Mouse (Mus musculus): ENCODE measurements around the gene Olfr286. TPM values are rescaled to one million over a fixed set of nuclear protein-coding genes. Genes with fewer than 3 reads are reported as not detected.

Olfr286 gene
- polyA plus RNA-seq (2012; rRNA removed) (not detected in 2 replicates), polyA plus RNA-seq (2014; fragmentation: Nextera tagmentation; extraction: Ambion mirVana) (not detected in 2 replicates)

DNA sequence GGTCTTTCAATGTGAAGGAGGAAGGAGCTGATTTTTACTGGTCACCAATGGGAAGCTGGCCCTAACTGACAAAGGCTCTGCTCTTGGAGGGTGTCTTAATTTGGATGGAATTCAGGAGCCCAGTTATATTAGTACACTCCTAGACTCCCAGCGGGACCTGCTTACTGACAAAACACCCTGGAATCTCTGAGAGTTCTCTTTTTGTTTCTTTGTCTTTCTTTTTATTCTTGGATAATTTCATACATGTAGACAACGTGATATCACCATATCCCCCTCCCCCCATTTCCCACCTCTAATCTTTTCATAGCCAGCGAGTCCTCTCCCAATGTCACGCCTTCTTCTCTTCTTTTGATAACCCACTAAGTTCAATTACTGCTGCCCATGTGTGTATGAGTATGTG, at the start of gene Olfr286:
Gene Olfr286, minus strand, starts transcription at position 101 of the 400 bp plus-strand sequence.
- Histone ChIP-seq H3K9me3 (ENCODE audit: control insufficient read depth, low read length) (no peaks in the 10 kb centered on the region), H3K27ac (replicated peaks; ENCODE audit: low read depth, low read length) (no peak within 1 kb of the TSS), H3K4me2 (replicated peaks; ENCODE audit: low read depth, low read length, severe bottlenecking) (no peak within 1 kb of the TSS), H3K4me3 (replicated peaks; ENCODE audit: low read length) (no peak within 1 kb of the TSS), H3K4me1 (ENCODE audit: control insufficient read depth, insufficient read depth, low read length) (no peaks in the 10 kb centered on the region), H3K9ac (ENCODE audit: low read depth, low read length, severe bottlenecking) (no peak within 1 kb of the TSS), H3K27me3 (ENCODE audit: control insufficient read depth, insufficient read depth, low read length) (no peaks in the 10 kb centered on the region), H3K36me3 (ENCODE audit: control insufficient read depth, insufficient read depth, low read length) (no peaks in the 10 kb centered on the region)
- ATAC-seq (ENCODE audit: low FRiP score, low read depth) (no peak), DNase-seq (ENCODE audit: low spot score) (no peak)
- no peak for TF ChIP-seq POLR2A (IDR thresholded peaks at IDR 0.05; ENCODE audit: borderline replicate concordance, extremely low read depth, insufficient read depth, insufficient read length)
- 85% methylated on average over 4 of the region's 4 CpGs for WGBS

DNA sequence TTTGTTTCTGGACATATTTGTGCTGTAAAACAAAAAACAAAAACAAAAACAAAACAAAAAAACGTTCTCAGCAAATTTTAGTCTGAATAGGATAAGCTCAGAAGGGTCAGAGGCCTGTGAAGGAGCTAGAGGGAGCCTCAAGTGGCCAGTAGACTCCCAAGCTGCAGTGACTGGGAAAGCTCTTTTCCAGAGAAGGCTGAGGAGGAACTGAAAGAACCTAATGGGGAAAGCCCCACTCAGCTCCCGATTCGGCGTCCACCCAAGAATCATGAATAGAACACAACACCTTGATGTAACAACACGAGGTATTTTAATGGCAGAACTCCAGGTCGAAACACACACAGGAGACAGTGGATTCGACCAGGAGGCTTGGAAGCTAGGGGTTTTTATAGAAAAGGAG, 23.5 kb upstream of the Olfr286 start:
- Histone ChIP-seq H3K4me1 (ENCODE audit: control insufficient read depth, insufficient read depth, low read length) (no peaks in the 10 kb centered on the region), H3K4me2 (replicated peaks; ENCODE audit: low read depth, low read length, severe bottlenecking) (no peak overlapping the region), H3K4me3 (replicated peaks; ENCODE audit: low read length) (no peak overlapping the region), H3K36me3 (ENCODE audit: control insufficient read depth, insufficient read depth, low read length) (no peaks in the 10 kb centered on the region), H3K27ac (replicated peaks; ENCODE audit: low read depth, low read length) (no peak overlapping the region), H3K9ac (ENCODE audit: low read depth, low read length, severe bottlenecking) (no peak overlapping the region), H3K27me3 (ENCODE audit: control insufficient read depth, insufficient read depth, low read length) (no peaks in the 10 kb centered on the region), H3K9me3 (ENCODE audit: control insufficient read depth, low read length) (no peaks in the 10 kb centered on the region)
- no peak for ATAC-seq (ENCODE audit: low FRiP score, low read depth)
- no peak for TF ChIP-seq POLR2A (IDR thresholded peaks at IDR 0.05; ENCODE audit: borderline replicate concordance, extremely low read depth, insufficient read depth, insufficient read length)
- no peak for DNase-seq (ENCODE audit: low spot score)
- 84% methylated on average over 7 of the region's 7 CpGs for WGBS

- DNase-seq (ENCODE audit: low spot score) (no peak), ATAC-seq (ENCODE audit: low FRiP score, low read depth) (no peak)
- Histone ChIP-seq H3K27ac (replicated peaks; ENCODE audit: low read depth, low read length) (no peak within 1 kb of the TSS), H3K27me3 (ENCODE audit: control insufficient read depth, insufficient read depth, low read length) (no peaks in the 10 kb centered on the region), H3K9me3 (ENCODE audit: control insufficient read depth, low read length) (no peaks in the 10 kb centered on the region), H3K36me3 (ENCODE audit: control insufficient read depth, insufficient read depth, low read length) (no peaks in the 10 kb centered on the region), H3K4me1 (ENCODE audit: control insufficient read depth, insufficient read depth, low read length) (no peaks in the 10 kb centered on the region), H3K4me3 (replicated peaks; ENCODE audit: low read length) (no peak within 1 kb of the TSS), H3K4me2 (replicated peaks; ENCODE audit: low read depth, low read length, severe bottlenecking) (no peak within 1 kb of the TSS), H3K9ac (ENCODE audit: low read depth, low read length, severe bottlenecking) (no peak within 1 kb of the TSS)
- WGBS, result 79% methylated on average over 8 of the region's 8 CpGs
- no peak for TF ChIP-seq POLR2A (IDR thresholded peaks at IDR 0.05; ENCODE audit: borderline replicate concordance, extremely low read depth, insufficient read depth, insufficient read length)
These were observed 22.9 kb upstream of the Olfr286 start, which contains the start of gene H1fnt for GRCm38 (mm10) chr15:98257193-98257592. TSS of gene H1fnt (minus strand) at chr15:98257293.

GRCm38 (mm10) chr15:98256271-98256670, 22.0 kb upstream of the Olfr286 start:
- no peak for TF ChIP-seq POLR2A (IDR thresholded peaks at IDR 0.05; ENCODE audit: borderline replicate concordance, extremely low read depth, insufficient read depth, insufficient read length)
- H3K4me1 ChIP-seq (ENCODE audit: control insufficient read depth, insufficient read depth, low read length), result no peaks in the 10 kb centered on the region
- WGBS, result 97% methylated on average over 13 of the region's 13 CpGs
- H3K27me3 ChIP-seq (ENCODE audit: control insufficient read depth, insufficient read depth, low read length), result no peaks in the 10 kb centered on the region
- H3K4me3 ChIP-seq (replicated peaks; ENCODE audit: low read length), result no peak overlapping the region
- no peak for DNase-seq (ENCODE audit: low spot score)
- H3K9me3 ChIP-seq (ENCODE audit: control insufficient read depth, low read length), result no peaks in the 10 kb centered on the region
- H3K4me2 ChIP-seq (replicated peaks; ENCODE audit: low read depth, low read length, severe bottlenecking), result no peak overlapping the region
- H3K36me3 ChIP-seq (ENCODE audit: control insufficient read depth, insufficient read depth, low read length), result no peaks in the 10 kb centered on the region
- ATAC-seq (ENCODE audit: low FRiP score, low read depth), result no peak
- no peak overlapping the region for H3K27ac ChIP-seq (replicated peaks; ENCODE audit: low read depth, low read length)
- no peak overlapping the region for H3K9ac ChIP-seq (ENCODE audit: low read depth, low read length, severe bottlenecking)

DNA sequence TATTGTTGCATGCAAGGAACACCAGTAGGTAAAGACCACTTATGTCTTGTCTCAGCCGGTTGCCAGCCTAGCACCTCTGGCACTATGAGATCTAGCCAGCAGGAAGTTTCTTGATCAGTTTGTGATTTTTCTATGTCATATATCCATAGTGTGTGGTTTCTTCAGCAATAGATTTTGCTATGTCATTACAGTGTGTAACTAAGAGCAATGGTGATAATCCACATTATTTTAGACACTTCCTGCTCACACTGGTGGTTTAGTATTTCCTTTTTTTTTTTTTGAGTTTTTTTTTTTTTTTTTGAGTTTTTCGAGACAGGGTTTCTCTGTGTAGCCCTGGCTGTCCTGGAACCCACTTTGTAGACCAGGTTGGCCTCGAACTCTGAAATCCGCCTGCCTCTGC, 1.2 kb upstream of the Olfr286 start:
- Histone ChIP-seq H3K36me3 (ENCODE audit: control insufficient read depth, insufficient read depth, low read length) (no peaks in the 10 kb centered on the region), H3K27me3 (ENCODE audit: control insufficient read depth, insufficient read depth, low read length) (no peaks in the 10 kb centered on the region), H3K4me2 (replicated peaks; ENCODE audit: low read depth, low read length, severe bottlenecking) (no peak overlapping the region), H3K27ac (replicated peaks; ENCODE audit: low read depth, low read length) (no peak overlapping the region), H3K9me3 (ENCODE audit: control insufficient read depth, low read length) (no peaks in the 10 kb centered on the region), H3K4me3 (replicated peaks; ENCODE audit: low read length) (no peak overlapping the region), H3K9ac (ENCODE audit: low read depth, low read length, severe bottlenecking) (no peak overlapping the region), H3K4me1 (ENCODE audit: control insufficient read depth, insufficient read depth, low read length) (no peaks in the 10 kb centered on the region)
- ATAC-seq (ENCODE audit: low FRiP score, low read depth) (no peak), DNase-seq (ENCODE audit: low spot score) (no peak)
- 93% methylated on average over 4 of the region's 4 CpGs for WGBS
- no peak for TF ChIP-seq POLR2A (IDR thresholded peaks at IDR 0.05; ENCODE audit: borderline replicate concordance, extremely low read depth, insufficient read depth, insufficient read length)

DNA sequence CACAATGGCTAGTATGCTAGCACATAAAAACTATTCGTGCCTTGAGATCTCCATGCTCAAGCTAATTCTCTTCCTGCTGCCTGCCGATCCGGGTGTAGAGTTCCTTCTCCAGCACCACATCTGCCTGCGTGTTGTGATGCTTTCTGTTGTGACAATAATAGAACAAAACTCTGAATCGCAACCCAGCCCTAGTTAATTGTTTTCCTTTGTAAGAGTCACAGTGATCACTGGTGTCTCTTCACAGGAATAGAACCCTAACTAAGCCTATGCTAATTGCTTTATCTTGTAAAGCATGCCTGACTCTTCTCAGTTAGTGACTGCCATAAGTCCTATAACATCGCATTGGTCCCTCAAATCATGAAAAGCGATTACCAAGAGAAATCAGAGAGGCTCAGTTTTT, 8.2 kb downstream of the Olfr286 start:
- no peaks in the 10 kb centered on the region for H3K4me1 ChIP-seq (ENCODE audit: control insufficient read depth, insufficient read depth, low read length)
- H3K9me3 ChIP-seq (ENCODE audit: control insufficient read depth, low read length), result no peaks in the 10 kb centered on the region
- no peak overlapping the region for H3K4me3 ChIP-seq (replicated peaks; ENCODE audit: low read length)
- 77% methylated on average over 7 of the region's 7 CpGs for WGBS
- H3K4me2 ChIP-seq (replicated peaks; ENCODE audit: low read depth, low read length, severe bottlenecking), result no peak overlapping the region
- TF ChIP-seq POLR2A (IDR thresholded peaks at IDR 0.05; ENCODE audit: borderline replicate concordance, extremely low read depth, insufficient read depth, insufficient read length), result no peak
- H3K27ac ChIP-seq (replicated peaks; ENCODE audit: low read depth, low read length), result no peak overlapping the region
- ATAC-seq (ENCODE audit: low FRiP score, low read depth), result no peak
- H3K27me3 ChIP-seq (ENCODE audit: control insufficient read depth, insufficient read depth, low read length), result no peaks in the 10 kb centered on the region
- H3K9ac ChIP-seq (ENCODE audit: low read depth, low read length, severe bottlenecking), result no peak overlapping the region
- DNase-seq (ENCODE audit: low spot score), result no peak
- H3K36me3 ChIP-seq (ENCODE audit: control insufficient read depth, insufficient read depth, low read length), result no peaks in the 10 kb centered on the region

Data from limb, embryonic 14.5 days (tissue).